Mouse (Mus musculus) lung, embryonic 15.5 days (tissue): ENCODE results near the gene Ago3. TPM values are rescaled to one million over a fixed set of nuclear protein-coding genes. Genes with fewer than 3 reads are reported as not detected.
A peak's percentile ranks its signal among the peaks of the same experiment; 100 is the strongest.

Source experiments
- ATAC-seq: fragments of 200-750 bp; cut with Nextera tagmentation; 2 replicates; pipeline ENCODE4 v1.8.0; 2017; ENCODE audit warnings: moderate number of reproducible peaks, borderline replicate concordance; ENCODE audit not compliant: low FRiP score, low TSS enrichment; ENCODE audit errors: extremely low read depth
- H3K27ac ChIP-seq: fragments of 300-500 bp; sonication (generic); 2 replicates; pipeline ENCODE4 v1.5.1; 2015; ENCODE audit warnings: moderate library complexity, mild to moderate bottlenecking, inconsistent platforms
- H3K27me3 ChIP-seq: fragments of 300-500 bp; sonication (generic); 2 replicates; pipeline ENCODE4 v1.6.1; 2015; ENCODE audit warnings: inconsistent platforms
- H3K36me3 ChIP-seq: fragments of 300-500 bp; sonication (generic); 2 replicates; pipeline ENCODE4 v1.6.1; 2015; ENCODE audit warnings: inconsistent platforms
- H3K4me1 ChIP-seq: fragments of 300-500 bp; sonication (generic); 2 replicates; pipeline ENCODE4 v1.6.1; 2015; ENCODE audit warnings: inconsistent platforms
- H3K4me2 ChIP-seq: fragments of 300-500 bp; sonication (generic); 2 replicates; pipeline ENCODE4 v1.6.1; 2015; ENCODE audit warnings: inconsistent platforms, mild to moderate bottlenecking, moderate library complexity
- H3K4me3 ChIP-seq: fragments of 300-500 bp; sonication (generic); 2 replicates; pipeline ENCODE4 v1.5.1; 2015; ENCODE audit warnings: mild to moderate bottlenecking, inconsistent platforms
- H3K9ac ChIP-seq: fragments of 300-500 bp; sonication (generic); 2 replicates; pipeline ENCODE4 v1.6.1; 2015; ENCODE audit warnings: inconsistent platforms
- H3K9me3 ChIP-seq: fragments of 300-500 bp; sonication (generic); 2 replicates; pipeline ENCODE4 v1.6.1; 2016; ENCODE audit warnings: inconsistent platforms
- WGBS: fragments of 180-500 bp; shearing (Covaris S2); methylation state at CpG from one replicate; pipeline ENCODE4 v1.1.7; 2015; 5-methylcytosine and 5-hydroxymethylcytosine counted together
- polyA plus RNA-seq: library from polyadenylated mRNA; unstranded; fragments of >200 nt; fragmentation: Nextera tagmentation; extraction: Ambion mirVana; gene quantifications from 2 replicates; pipeline ENCODE4 v1.2.1, GENCODE M21; 2015

Ago3 gene
- polyA plus RNA-seq, 1 experiment from 2014 or later, result 16.2 TPM

- no peak overlapping the region for H3K9ac ChIP-seq
- H3K9me3 ChIP-seq, result no peaks in the 10 kb centered on the region
- no peak overlapping the region for H3K4me3 ChIP-seq
- H3K36me3 ChIP-seq, result peaks cover 56% of the 10 kb centered on the region
- H3K27ac ChIP-seq, result peak overlapping the region; percentile 84
- no peak overlapping the region for H3K4me2 ChIP-seq
- H3K27me3 ChIP-seq, result no peaks in the 10 kb centered on the region
- 50% methylated on average over 5 of the region's 5 CpGs for WGBS
- peak; percentile 88 for ATAC-seq
- H3K4me1 ChIP-seq, result peaks cover 21% of the 10 kb centered on the region
Measured at GRCm38 (mm10) chr4:126454547-126455254, 25.3 kb upstream of the Ago3 start.

GRCm38 (mm10) chr4:126450268-126450667, 20.9 kb upstream of the Ago3 start:
- Histone ChIP-seq H3K4me3 (no peak overlapping the region), H3K27me3 (no peaks in the 10 kb centered on the region), H3K4me1 (peaks cover 11% of the 10 kb centered on the region), H3K9me3 (no peaks in the 10 kb centered on the region), H3K27ac (no peak overlapping the region), H3K36me3 (peaks cover 49% of the 10 kb centered on the region), H3K9ac (no peak overlapping the region), H3K4me2 (no peak overlapping the region)
- 89% methylated on average over 1 of the region's 1 CpGs for WGBS
- no peak for ATAC-seq

- Histone ChIP-seq H3K4me1 (no peaks in the 10 kb centered on the region), H3K27ac (no peak overlapping the region), H3K27me3 (no peaks in the 10 kb centered on the region), H3K4me2 (no peak overlapping the region), H3K4me3 (no peak overlapping the region), H3K36me3 (peaks cover 43% of the 10 kb centered on the region), H3K9ac (no peak overlapping the region), H3K9me3 (no peaks in the 10 kb centered on the region)
- no peak for ATAC-seq
- 84% methylated on average over 7 of the region's 7 CpGs for WGBS
Measured at GRCm38 (mm10) chr4:126447126-126447525, 17.8 kb upstream of the Ago3 start.

GRCm38 (mm10) chr4:126444528-126444927, 15.2 kb upstream of the Ago3 start:
- H3K4me1 ChIP-seq, result no peaks in the 10 kb centered on the region
- ATAC-seq, result no peak
- H3K9ac ChIP-seq, result no peak overlapping the region
- H3K4me2 ChIP-seq, result no peak overlapping the region
- H3K4me3 ChIP-seq, result no peak overlapping the region
- H3K27me3 ChIP-seq, result no peaks in the 10 kb centered on the region
- no peak overlapping the region for H3K27ac ChIP-seq
- H3K36me3 ChIP-seq, result peaks cover 61% of the 10 kb centered on the region
- no peaks in the 10 kb centered on the region for H3K9me3 ChIP-seq
- WGBS, result 74% methylated on average over 3 of the region's 3 CpGs

GRCm38 (mm10) chr4:126438261-126438660, 8.9 kb upstream of the Ago3 start:
- Histone ChIP-seq H3K9ac (no peak overlapping the region), H3K4me3 (no peak overlapping the region), H3K9me3 (no peaks in the 10 kb centered on the region), H3K36me3 (peaks cover 44% of the 10 kb centered on the region), H3K27me3 (no peaks in the 10 kb centered on the region), H3K27ac (no peak overlapping the region), H3K4me2 (no peak overlapping the region), H3K4me1 (no peaks in the 10 kb centered on the region)
- ATAC-seq, result no peak
- 67% methylated on average over 5 of the region's 5 CpGs for WGBS

GRCm38 (mm10) chr4:126436268-126436667, 6.9 kb upstream of the Ago3 start:
- 34% methylated on average over 2 of the region's 2 CpGs for WGBS
- Histone ChIP-seq H3K27ac (no peak overlapping the region), H3K4me2 (no peak overlapping the region), H3K9ac (no peak overlapping the region), H3K4me1 (no peaks in the 10 kb centered on the region), H3K9me3 (no peaks in the 10 kb centered on the region), H3K36me3 (peaks cover 26% of the 10 kb centered on the region), H3K27me3 (no peaks in the 10 kb centered on the region), H3K4me3 (no peak overlapping the region)
- ATAC-seq, result no peak

- H3K27me3 ChIP-seq, result no peaks in the 10 kb centered on the region
- peaks cover 6% of the 10 kb centered on the region for H3K36me3 ChIP-seq
- no peak overlapping the region for H3K4me2 ChIP-seq
- ATAC-seq, result no peak
- H3K9me3 ChIP-seq, result no peaks in the 10 kb centered on the region
- WGBS, result 93% methylated on average over 2 of the region's 2 CpGs
- 0 out of 2 replicates have a peak, but pooled peaks cover 3% of the 10 kb centered on the region for H3K4me1 ChIP-seq
- no peak overlapping the region for H3K9ac ChIP-seq
- no peak overlapping the region for H3K4me3 ChIP-seq
- no peak overlapping the region for H3K27ac ChIP-seq
Measured at GRCm38 (mm10) chr4:126434094-126434493, 4.7 kb upstream of the Ago3 start.

GRCm38 (mm10) chr4:126433175-126433574, 3.8 kb upstream of the Ago3 start:
- 80% methylated on average over 4 of the region's 4 CpGs for WGBS
- Histone ChIP-seq H3K27ac (no peak overlapping the region), H3K4me2 (no peak overlapping the region), H3K9me3 (no peaks in the 10 kb centered on the region), H3K4me1 (peaks cover 8% of the 10 kb centered on the region), H3K4me3 (no peak overlapping the region), H3K9ac (no peak overlapping the region), H3K27me3 (no peaks in the 10 kb centered on the region), H3K36me3 (no peaks in the 10 kb centered on the region; the same call in 1 of the 2 replicates)
- ATAC-seq, result no peak

GRCm38 (mm10) chr4:126431746-126432145, 2.4 kb upstream of the Ago3 start:
- ATAC-seq, result no peak
- Histone ChIP-seq H3K9me3 (no peaks in the 10 kb centered on the region), H3K4me1 (peaks cover 9% of the 10 kb centered on the region), H3K36me3 (no peaks in the 10 kb centered on the region), H3K27me3 (no peaks in the 10 kb centered on the region), H3K27ac (no peak overlapping the region), H3K4me2 (no peak overlapping the region), H3K9ac (no peak overlapping the region), H3K4me3 (no peak overlapping the region)
- 83% methylated on average over 4 of the region's 4 CpGs for WGBS

GRCm38 (mm10) chr4:126428682-126429346, 542 bp downstream of the Ago3 start:
- H3K9ac ChIP-seq, result peak overlapping the region; percentile 79
- ATAC-seq, result no peak; the same call in 1 of the 2 replicates
- H3K4me1 ChIP-seq, result peaks cover 9% of the 10 kb centered on the region
- H3K27ac ChIP-seq, result peak overlapping the region; percentile 91
- no peaks in the 10 kb centered on the region for H3K9me3 ChIP-seq
- no peaks in the 10 kb centered on the region for H3K27me3 ChIP-seq
- H3K4me2 ChIP-seq, result peak overlapping the region; percentile 90
- WGBS, result 2% methylated on average over 24 of the region's 24 CpGs
- no peaks in the 10 kb centered on the region for H3K36me3 ChIP-seq
- peak overlapping the region; percentile 69 for H3K4me3 ChIP-seq

- WGBS, result 55% methylated on average over 2 of the region's 2 CpGs
- no peak for ATAC-seq
Measured at GRCm38 (mm10) chr4:126423866-126424265, 5.5 kb downstream of the Ago3 start.

GRCm38 (mm10) chr4:126415707-126416106, 13.6 kb downstream of the Ago3 start:
- Histone ChIP-seq H3K4me3 (no peak overlapping the region), H3K27ac (no peak overlapping the region), H3K27me3 (no peaks in the 10 kb centered on the region), H3K4me1 (no peaks in the 10 kb centered on the region), H3K9me3 (no peaks in the 10 kb centered on the region), H3K4me2 (no peak overlapping the region), H3K9ac (no peak overlapping the region), H3K36me3 (peaks cover 2% of the 10 kb centered on the region; the same call in 1 of the 2 replicates)
- ATAC-seq, result no peak

More at GRCm38 (mm10) chr4:126423866-126424265, 5.5 kb downstream of the Ago3 start:
- Histone ChIP-seq H3K9ac (no peak overlapping the region), H3K4me3 (no peak overlapping the region), H3K27me3 (no peaks in the 10 kb centered on the region), H3K4me2 (no peak overlapping the region), H3K4me1 (peaks cover 6% of the 10 kb centered on the region), H3K27ac (no peak overlapping the region), H3K36me3 (no peaks in the 10 kb centered on the region), H3K9me3 (no peaks in the 10 kb centered on the region)
